Mouse (Mus musculus): Measurements from ENCODE around the gene Ppp2r5a. TPM values are rescaled to one million over a fixed set of nuclear protein-coding genes. Genes with fewer than 3 reads are reported as not detected.

Gene Ppp2r5a
- polyA plus RNA-seq, 1 experiment from 2014 or later = 11.8 TPM

- H3K9me3 ChIP-seq = no peaks in the 10 kb centered on the region
- no peaks in the 10 kb centered on the region for H3K27me3 ChIP-seq
- 0 out of 2 replicates have a peak overlapping the region, but pooled peaks have one; percentile 32 for H3K9ac ChIP-seq
- peak overlapping the region; percentile 84 for H3K4me2 ChIP-seq (replicated peaks)
- H3K4me1 ChIP-seq = peaks cover 18% of the 10 kb centered on the region; the same call in 1 of the 2 replicates
- H3K4me3 ChIP-seq = peak overlapping the region; percentile 77
- H3K36me3 ChIP-seq = no peaks in the 10 kb centered on the region
- H3K27ac ChIP-seq = no peak overlapping the region
- ATAC-seq (ENCODE audit: low FRiP score, low read depth) = no peak
- 32% methylated on average over 1 of the region's 1 CpGs for WGBS
These were observed 7.9 kb downstream of the Ppp2r5a start for GRCm38 (mm10) chr1:191395200-191395599.

GRCm38 (mm10) chr1:191394126-191394525, 8.9 kb downstream of the Ppp2r5a start:
- Histone ChIP-seq H3K27ac (no peak overlapping the region), H3K36me3 (no peaks in the 10 kb centered on the region), H3K27me3 (no peaks in the 10 kb centered on the region), H3K9me3 (no peaks in the 10 kb centered on the region), H3K4me2 (replicated peaks) (peak overlapping the region; percentile 30), H3K4me1 (peaks cover 18% of the 10 kb centered on the region; the same call in 1 of the 2 replicates), H3K4me3 (no peak overlapping the region), H3K9ac (no peak overlapping the region)
- ATAC-seq (ENCODE audit: low FRiP score, low read depth) = no peak
- WGBS = 56% methylated on average over 2 of the region's 2 CpGs

GRCm38 (mm10) chr1:191393536-191393935, 9.5 kb downstream of the Ppp2r5a start:
- WGBS = 75% methylated on average over 3 of the region's 3 CpGs
- no peak overlapping the region for H3K4me3 ChIP-seq

GRCm38 (mm10) chr1:191391311-191391710, 11.8 kb downstream of the Ppp2r5a start:
- H3K4me3 ChIP-seq = no peak overlapping the region
- peaks cover 16% of the 10 kb centered on the region; the same call in 1 of the 2 replicates for H3K4me1 ChIP-seq
- H3K4me2 ChIP-seq (replicated peaks) = no peak overlapping the region
- WGBS = 24% methylated on average over 3 of the region's 3 CpGs
- no peak for ATAC-seq (ENCODE audit: low FRiP score, low read depth)
- no peaks in the 10 kb centered on the region for H3K27me3 ChIP-seq
- H3K36me3 ChIP-seq = no peaks in the 10 kb centered on the region
- no peak overlapping the region for H3K27ac ChIP-seq
- no peaks in the 10 kb centered on the region for H3K9me3 ChIP-seq
- H3K9ac ChIP-seq = no peak overlapping the region

More at GRCm38 (mm10) chr1:191393536-191393935, 9.5 kb downstream of the Ppp2r5a start:
- Histone ChIP-seq H3K27ac (no peak overlapping the region), H3K9me3 (no peaks in the 10 kb centered on the region), H3K9ac (no peak overlapping the region), H3K36me3 (no peaks in the 10 kb centered on the region), H3K4me1 (peaks cover 18% of the 10 kb centered on the region; the same call in 1 of the 2 replicates), H3K4me2 (replicated peaks) (no peak overlapping the region), H3K27me3 (no peaks in the 10 kb centered on the region)
- ATAC-seq (ENCODE audit: low FRiP score, low read depth) = no peak

- Histone ChIP-seq H3K4me1 (no peaks in the 10 kb centered on the region), H3K27ac (no peak overlapping the region), H3K4me2 (replicated peaks) (no peak overlapping the region), H3K27me3 (no peaks in the 10 kb centered on the region), H3K9ac (no peak overlapping the region), H3K4me3 (no peak overlapping the region), H3K9me3 (no peaks in the 10 kb centered on the region), H3K36me3 (no peaks in the 10 kb centered on the region)
- 90% methylated on average over 10 of the region's 10 CpGs for WGBS
- ATAC-seq (ENCODE audit: low FRiP score, low read depth) = no peak
These were observed 18.2 kb downstream of the Ppp2r5a start for GRCm38 (mm10) chr1:191384786-191385430.

GRCm38 (mm10) chr1:191381955-191382736, 20.9 kb downstream of the Ppp2r5a start:
- no peaks in the 10 kb centered on the region for H3K9me3 ChIP-seq
- H3K9ac ChIP-seq = no peak overlapping the region
- H3K4me1 ChIP-seq = no peaks in the 10 kb centered on the region
- H3K27me3 ChIP-seq = no peaks in the 10 kb centered on the region
- WGBS = 87% methylated on average over 11 of the region's 11 CpGs
- no peak for ATAC-seq (ENCODE audit: low FRiP score, low read depth)
- H3K36me3 ChIP-seq = no peaks in the 10 kb centered on the region
- H3K4me3 ChIP-seq = no peak overlapping the region
- no peak overlapping the region for H3K27ac ChIP-seq
- H3K4me2 ChIP-seq (replicated peaks) = no peak overlapping the region

GRCm38 (mm10) chr1:191380843-191381242, 22.2 kb downstream of the Ppp2r5a start:
- H3K4me3 ChIP-seq = no peak overlapping the region
- no peak for ATAC-seq (ENCODE audit: low FRiP score, low read depth)
- no peak overlapping the region for H3K9ac ChIP-seq
- H3K36me3 ChIP-seq = no peaks in the 10 kb centered on the region
- H3K27me3 ChIP-seq = no peaks in the 10 kb centered on the region
- no peaks in the 10 kb centered on the region for H3K4me1 ChIP-seq
- 87% methylated on average over 3 of the region's 3 CpGs for WGBS
- no peak overlapping the region for H3K4me2 ChIP-seq (replicated peaks)
- H3K9me3 ChIP-seq = no peaks in the 10 kb centered on the region
- no peak overlapping the region for H3K27ac ChIP-seq

- no peaks in the 10 kb centered on the region for H3K4me1 ChIP-seq
- no peaks in the 10 kb centered on the region for H3K9me3 ChIP-seq
- H3K27ac ChIP-seq = no peak overlapping the region
- WGBS = 93% methylated on average over 2 of the region's 2 CpGs
- no peak overlapping the region for H3K9ac ChIP-seq
- ATAC-seq (ENCODE audit: low FRiP score, low read depth) = no peak
- H3K36me3 ChIP-seq = no peaks in the 10 kb centered on the region
- no peaks in the 10 kb centered on the region for H3K27me3 ChIP-seq
- no peak overlapping the region for H3K4me2 ChIP-seq (replicated peaks)
- H3K4me3 ChIP-seq = no peak overlapping the region
These were observed 25.0 kb downstream of the Ppp2r5a start for GRCm38 (mm10) chr1:191378080-191378479.

GRCm38 (mm10) chr1:191375644-191375998, 27.5 kb downstream of the Ppp2r5a start:
- ATAC-seq (ENCODE audit: low FRiP score, low read depth) = no peak
- Histone ChIP-seq H3K4me1 (0 out of 2 replicates have a peak, but pooled peaks cover 3% of the 10 kb centered on the region), H3K4me2 (replicated peaks) (no peak overlapping the region), H3K27ac (no peak overlapping the region), H3K9me3 (no peaks in the 10 kb centered on the region), H3K36me3 (peaks cover 2% of the 10 kb centered on the region; the same call in 1 of the 2 replicates), H3K4me3 (no peak overlapping the region), H3K9ac (no peak overlapping the region), H3K27me3 (no peaks in the 10 kb centered on the region)
- WGBS = 82% methylated on average over 5 of the region's 5 CpGs

- ATAC-seq (ENCODE audit: low FRiP score, low read depth) = no peak
These were observed 28.0 kb downstream of the Ppp2r5a start for GRCm38 (mm10) chr1:191374993-191375643.

GRCm38 (mm10) chr1:191369140-191369539, 33.9 kb downstream of the Ppp2r5a start:
- Histone ChIP-seq H3K4me1 (peaks cover 6% of the 10 kb centered on the region), H3K4me3 (no peak overlapping the region), H3K9ac (no peak overlapping the region), H3K36me3 (peaks cover 10% of the 10 kb centered on the region), H3K9me3 (no peaks in the 10 kb centered on the region), H3K27me3 (no peaks in the 10 kb centered on the region), H3K4me2 (replicated peaks) (no peak overlapping the region), H3K27ac (no peak overlapping the region)
- ATAC-seq (ENCODE audit: low FRiP score, low read depth) = no peak

More at GRCm38 (mm10) chr1:191374993-191375643, 28.0 kb downstream of the Ppp2r5a start:
- Histone ChIP-seq H3K9me3 (no peaks in the 10 kb centered on the region), H3K9ac (no peak overlapping the region), H3K27ac (no peak overlapping the region), H3K4me2 (replicated peaks) (no peak overlapping the region), H3K4me3 (no peak overlapping the region), H3K27me3 (no peaks in the 10 kb centered on the region), H3K4me1 (0 out of 2 replicates have a peak, but pooled peaks cover 3% of the 10 kb centered on the region), H3K36me3 (peaks cover 2% of the 10 kb centered on the region; the same call in 1 of the 2 replicates)
- WGBS = 90% methylated on average over 10 of the region's 10 CpGs

GRCm38 (mm10) chr1:191368193-191368592, 34.9 kb downstream of the Ppp2r5a start:
- Histone ChIP-seq H3K27ac (no peak overlapping the region), H3K4me1 (peaks cover 6% of the 10 kb centered on the region), H3K9ac (no peak overlapping the region), H3K4me3 (no peak overlapping the region), H3K27me3 (no peaks in the 10 kb centered on the region), H3K36me3 (peaks cover 10% of the 10 kb centered on the region), H3K9me3 (no peaks in the 10 kb centered on the region), H3K4me2 (replicated peaks) (no peak overlapping the region)
- no peak for ATAC-seq (ENCODE audit: low FRiP score, low read depth)
- 85% methylated on average over 4 of the region's 4 CpGs for WGBS

Measured in limb, embryonic 13.5 days (tissue).